Mouse (Mus musculus) A20 (cell line): ENCODE measurements at regions not wholly inside any gene's neighbourhood (a gene's known extent, or its start where the extent isn't known, plus 50 kb on each side); places are given as distances from the start of the nearest gene placed in this dataset.
A peak's percentile ranks its signal among the peaks of the same experiment; 100 is the strongest.

Source experiments
- DNase-seq: peaks from one replicate; pipeline ENCODE4 v3.0.0-alpha.2; 2011; ENCODE audit warnings: low read depth, low spot score

DNA sequence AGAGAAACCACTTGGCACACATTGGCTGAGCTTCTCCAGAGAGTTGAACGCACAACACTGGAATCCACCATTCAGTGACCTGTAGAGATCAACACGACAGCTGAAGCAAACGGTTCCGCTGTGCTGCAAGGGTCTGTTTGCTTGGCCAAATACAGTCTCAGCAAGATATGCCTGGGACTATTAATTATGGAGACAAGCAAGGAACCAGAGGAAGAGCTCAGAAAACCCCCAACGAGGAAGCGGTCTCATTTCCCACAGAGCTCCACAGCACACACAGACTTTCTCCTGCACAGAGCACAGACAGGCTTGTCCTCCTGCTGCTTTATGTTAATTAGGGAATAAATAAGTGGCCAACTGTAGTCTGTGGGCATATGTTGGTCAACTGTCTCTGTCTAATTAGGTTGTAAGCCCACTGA is 223.4 kb upstream of the Tacr3 start:
- no peak for DNase-seq

DNA sequence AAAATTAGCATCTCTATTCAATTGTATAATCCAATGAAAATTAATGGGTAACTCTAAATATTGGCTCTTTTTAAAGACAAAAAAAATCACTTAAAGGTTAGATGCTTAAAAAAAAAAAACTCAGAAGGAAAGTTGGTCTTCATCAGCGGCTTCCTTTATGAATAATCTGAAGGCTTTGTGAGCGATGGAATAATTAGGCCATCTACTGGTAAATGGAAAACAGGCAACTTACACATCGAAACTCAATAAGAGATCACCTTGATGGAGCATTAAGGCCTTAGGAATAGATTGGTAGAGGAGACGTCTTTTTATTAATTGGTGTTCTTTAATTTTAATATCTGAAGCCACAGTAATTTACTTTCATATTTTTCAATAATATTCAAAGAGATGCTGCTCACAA is 218.6 kb upstream of the Tacr3 start:
- no peak for DNase-seq

GRCm38 (mm10) chr3:134611516-134612297 is 217.1 kb upstream of the Tacr3 start:
- no peak for DNase-seq

GRCm38 (mm10) chr3:134612298-134612616 is 216.6 kb upstream of the Tacr3 start:
- no peak for DNase-seq

DNA sequence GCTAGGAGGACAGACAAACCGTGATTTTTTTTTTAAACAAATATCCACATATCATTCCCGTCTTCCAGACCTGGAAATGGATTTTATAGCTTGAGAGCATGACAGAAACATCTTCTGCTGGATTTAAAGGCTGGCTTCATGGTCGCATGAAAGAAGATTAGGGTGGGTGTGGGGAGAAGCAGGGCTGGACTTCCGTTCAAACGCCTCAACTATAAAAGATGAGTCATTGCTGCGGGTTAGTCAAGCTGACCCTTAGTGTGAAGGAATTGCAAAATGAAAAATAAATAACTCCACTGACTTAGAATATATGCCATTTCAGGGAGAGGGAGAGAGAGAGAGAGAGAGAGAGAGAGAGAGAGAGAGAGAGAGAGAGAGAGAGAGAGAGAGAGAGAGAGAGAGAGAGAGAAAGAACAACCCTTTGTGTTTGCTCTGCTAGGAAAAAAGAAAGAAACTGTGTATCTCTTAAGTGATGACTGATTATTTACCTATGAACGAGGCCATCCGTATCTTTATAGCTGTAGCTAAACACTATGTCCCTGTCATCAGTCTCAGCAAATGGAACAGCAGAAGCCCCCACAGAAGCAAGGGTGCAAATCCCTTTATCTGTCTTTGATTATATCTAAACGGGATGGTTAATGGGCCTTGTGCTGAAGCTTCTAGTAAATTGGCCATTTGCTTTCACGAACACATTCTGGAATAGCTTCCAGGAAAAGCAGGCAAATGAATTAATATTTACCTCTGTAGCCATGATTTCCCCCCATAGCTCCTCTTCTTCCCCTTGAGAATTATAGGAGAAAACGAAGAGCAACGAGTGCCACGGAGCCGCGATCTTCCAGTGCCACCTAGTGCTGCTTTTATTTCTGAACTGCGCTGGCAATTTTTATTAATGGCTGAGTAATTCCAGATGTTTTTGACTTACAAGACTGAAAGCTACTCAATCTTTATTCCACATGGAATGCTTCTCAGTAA is 199.4 kb upstream of the Tacr3 start:
- DNase-seq = no peak

- no peak for DNase-seq
These were observed 198.7 kb upstream of the Tacr3 start for GRCm38 (mm10) chr3:134630135-134630516.

GRCm38 (mm10) chr3:134648727-134649445 is 179.9 kb upstream of the Tacr3 start:
- peak; percentile 34 for DNase-seq

- DNase-seq = no peak
These were observed 174.8 kb upstream of the Tacr3 start for GRCm38 (mm10) chr3:134654051-134654450.

DNA sequence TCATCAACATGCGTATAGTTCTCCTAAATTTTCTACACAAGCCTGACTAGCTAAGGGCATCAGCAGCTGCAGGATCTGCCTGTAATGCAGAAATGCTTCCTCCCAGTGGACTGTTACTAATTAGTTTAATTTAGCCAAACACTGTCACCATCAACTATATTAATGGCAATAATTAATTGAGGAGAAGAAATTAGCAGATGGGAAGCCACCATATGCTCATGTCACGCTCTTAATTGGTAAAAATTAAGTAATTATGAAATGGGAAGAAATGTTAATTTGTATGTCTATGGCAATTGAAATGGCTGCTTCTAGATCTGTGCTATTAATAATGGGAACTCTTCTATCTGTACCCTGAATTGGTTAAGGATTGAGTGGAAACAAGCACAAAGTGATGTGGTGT is 133.9 kb upstream of the Tacr3 start:
- DNase-seq = no peak

- peak; percentile 47 for DNase-seq
These were observed 110.2 kb upstream of the Tacr3 start for GRCm38 (mm10) chr3:134718620-134719019.

DNA sequence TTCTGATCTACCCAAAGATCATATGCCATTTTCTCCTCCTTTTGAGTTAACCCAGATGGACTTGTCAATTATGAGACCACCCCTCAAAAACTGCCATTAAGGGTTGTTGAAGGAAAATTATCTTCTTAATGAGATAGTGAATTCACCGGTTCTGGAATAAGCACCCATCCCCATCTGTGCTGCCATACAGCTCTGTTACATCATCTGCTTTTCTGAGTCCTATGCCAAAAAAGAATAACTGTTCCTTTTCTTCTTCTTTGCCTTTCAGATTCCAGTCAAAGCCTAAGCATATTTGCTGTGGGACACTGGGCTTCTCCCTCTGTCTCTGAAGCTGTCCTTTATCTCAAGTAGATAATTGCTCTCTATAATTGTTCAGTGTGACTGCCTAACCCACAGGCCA is 93.1 kb upstream of the Tacr3 start:
- DNase-seq = no peak

DNA sequence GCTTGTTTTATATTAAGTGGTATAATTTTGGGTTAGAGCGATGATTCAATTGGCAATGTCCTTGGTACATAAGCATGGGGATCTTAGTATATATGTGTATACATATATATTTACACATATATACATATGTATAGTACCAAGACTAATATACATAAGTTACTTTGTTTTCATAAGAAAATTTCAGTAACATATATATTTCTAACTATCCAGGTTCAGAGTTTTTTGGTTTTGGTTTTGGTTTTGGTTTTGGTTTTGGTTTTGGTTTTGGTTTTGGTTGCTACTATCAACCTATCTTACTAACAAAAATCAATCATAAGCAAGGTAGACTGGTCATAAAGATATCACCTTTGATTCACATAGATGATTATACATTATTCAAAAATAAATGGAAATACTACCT is 67.7 kb upstream of the Tacr3 start:
- DNase-seq = no peak

DNA sequence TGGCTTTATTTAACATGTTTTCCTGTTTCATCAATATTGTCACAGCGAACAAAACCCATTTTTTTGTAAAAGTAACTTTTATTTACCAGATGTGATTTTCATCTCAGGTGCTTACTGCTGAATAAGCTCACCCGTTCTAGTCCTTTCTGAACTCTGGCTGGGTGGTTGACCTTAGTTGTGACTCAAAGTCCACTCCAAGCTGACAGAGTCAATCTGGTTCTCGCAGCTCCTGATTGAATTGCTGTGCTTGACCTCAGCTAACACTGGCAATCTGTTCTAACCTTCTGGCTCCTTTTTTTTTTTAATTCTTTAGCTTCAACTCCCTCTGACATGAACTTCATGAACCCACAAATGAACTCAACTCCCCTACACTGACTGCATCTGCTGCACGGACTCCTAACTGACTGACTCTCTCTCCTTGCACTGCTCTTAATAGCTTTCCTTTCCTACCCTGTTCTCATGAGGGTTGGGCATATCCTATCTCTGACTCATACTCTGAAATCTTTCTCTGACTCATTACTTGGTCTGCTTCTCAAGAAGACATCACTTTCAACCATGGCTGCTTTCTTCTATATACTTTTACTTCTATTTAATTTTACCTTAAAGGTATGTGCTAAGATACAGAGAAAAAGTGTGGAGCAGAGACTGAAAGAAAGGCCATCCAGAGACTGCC is 65.4 kb upstream of the Tacr3 start:
- DNase-seq = no peak
